Mouse (Mus musculus): ENCODE data around the gene L1cam. TPM values are rescaled to one million over a fixed set of nuclear protein-coding genes. Genes with fewer than 3 reads are reported as not detected.

L1cam gene
- 0.58 and 0.73 TPM in 2 replicates for polyA plus RNA-seq (2016; fragmentation: Nextera tagmentation; extraction: Ambion mirVana)

GRCm38 (mm10) chrX:73895719-73896118 lies at the start of gene L1cam:
L1cam (minus strand) TSS chrX:73896105.
- no peaks in the 10 kb centered on the region for H3K4me1 ChIP-seq (replicated peaks)
- no peak within 1 kb of the TSS for H3K4me3 ChIP-seq
- ATAC-seq (ENCODE audit: insufficient number of reproducible peaks, low FRiP score): no peak
- H3K9ac ChIP-seq: no peak within 1 kb of the TSS
- 17% methylated on average over 2 of the region's 2 CpGs for WGBS
- H3K27me3 ChIP-seq (replicated peaks): peaks cover 22% of the 10 kb centered on the region
- H3K36me3 ChIP-seq: no peaks in the 10 kb centered on the region
- H3K4me2 ChIP-seq: no peak within 1 kb of the TSS
- no peak within 1 kb of the TSS for H3K27ac ChIP-seq (ENCODE audit: poor library complexity, severe bottlenecking)
- H3K9me3 ChIP-seq (replicated peaks): no peaks in the 10 kb centered on the region

- Histone ChIP-seq H3K36me3 (peaks cover 56% of the 10 kb centered on the region), H3K4me1 (replicated peaks) (0 out of 2 replicates have a peak, but pooled peaks cover 11% of the 10 kb centered on the region), H3K27ac (ENCODE audit: poor library complexity, severe bottlenecking) (no peak overlapping the region), H3K4me3 (no peak overlapping the region), H3K4me2 (no peak overlapping the region), H3K9ac (no peak overlapping the region), H3K9me3 (replicated peaks) (no peaks in the 10 kb centered on the region), H3K27me3 (replicated peaks) (no peaks in the 10 kb centered on the region)
- no peak for ATAC-seq (ENCODE audit: insufficient number of reproducible peaks, low FRiP score)
- WGBS: 77% methylated on average over 2 of the region's 2 CpGs
Measured at GRCm38 (mm10) chrX:73942294-73942693, 46.4 kb upstream of the L1cam start.

- Histone ChIP-seq H3K27ac (ENCODE audit: poor library complexity, severe bottlenecking) (no peak overlapping the region), H3K4me2 (no peak overlapping the region), H3K9ac (no peak overlapping the region), H3K4me3 (no peak overlapping the region), H3K4me1 (replicated peaks) (0 out of 2 replicates have a peak, but pooled peaks cover 11% of the 10 kb centered on the region), H3K36me3 (peaks cover 52% of the 10 kb centered on the region), H3K9me3 (replicated peaks) (no peaks in the 10 kb centered on the region), H3K27me3 (replicated peaks) (no peaks in the 10 kb centered on the region)
- 27% methylated on average over 2 of the region's 2 CpGs for WGBS
- no peak for ATAC-seq (ENCODE audit: insufficient number of reproducible peaks, low FRiP score)
Measured at GRCm38 (mm10) chrX:73941860-73942259, 46.0 kb upstream of the L1cam start.

GRCm38 (mm10) chrX:73931871-73932270 lies 36.0 kb upstream of the L1cam start:
- ATAC-seq (ENCODE audit: insufficient number of reproducible peaks, low FRiP score): no peak
- H3K4me1 ChIP-seq (replicated peaks): no peaks in the 10 kb centered on the region
- no peaks in the 10 kb centered on the region for H3K27me3 ChIP-seq (replicated peaks)
- H3K4me2 ChIP-seq: no peak overlapping the region
- H3K27ac ChIP-seq (ENCODE audit: poor library complexity, severe bottlenecking): no peak overlapping the region
- H3K9me3 ChIP-seq (replicated peaks): no peaks in the 10 kb centered on the region
- no peak overlapping the region for H3K4me3 ChIP-seq
- no peak overlapping the region for H3K9ac ChIP-seq
- WGBS: 67% methylated on average over 2 of the region's 2 CpGs
- 0 out of 2 replicates have a peak, but pooled peaks cover 8% of the 10 kb centered on the region for H3K36me3 ChIP-seq

GRCm38 (mm10) chrX:73930402-73931062 lies 34.6 kb upstream of the L1cam start, which contains the start of gene Renbp:
Renbp (minus strand) TSS chrX:73930850.
- H3K36me3 ChIP-seq: peaks cover 16% of the 10 kb centered on the region; the same call in 1 of the 2 replicates
- H3K9me3 ChIP-seq (replicated peaks): no peaks in the 10 kb centered on the region
- H3K9ac ChIP-seq: peak within 1 kb of the TSS; percentile 51
- peak within 1 kb of the TSS; percentile 50 for H3K4me3 ChIP-seq
- H3K4me2 ChIP-seq: peak within 1 kb of the TSS; percentile 65
- no peaks in the 10 kb centered on the region for H3K27me3 ChIP-seq (replicated peaks)
- H3K4me1 ChIP-seq (replicated peaks): no peaks in the 10 kb centered on the region
- H3K27ac ChIP-seq (ENCODE audit: poor library complexity, severe bottlenecking): no peak within 1 kb of the TSS
- WGBS: 30% methylated on average over 17 of the region's 17 CpGs
- peak; percentile 95 for ATAC-seq (ENCODE audit: insufficient number of reproducible peaks, low FRiP score)

GRCm38 (mm10) chrX:73922550-73922882 lies 26.6 kb upstream of the L1cam start:
- Histone ChIP-seq H3K27ac (ENCODE audit: poor library complexity, severe bottlenecking) (peak overlapping the region; percentile 45; the same call in 1 of the 2 replicates), H3K4me3 (peak overlapping the region; percentile 63), H3K9me3 (replicated peaks) (no peaks in the 10 kb centered on the region), H3K27me3 (replicated peaks) (no peaks in the 10 kb centered on the region), H3K4me2 (peak overlapping the region; percentile 76), H3K4me1 (replicated peaks) (no peaks in the 10 kb centered on the region), H3K36me3 (peaks cover 32% of the 10 kb centered on the region), H3K9ac (peak overlapping the region; percentile 67; the same call in 1 of the 2 replicates)
- WGBS: 69% methylated on average over 8 of the region's 8 CpGs
- ATAC-seq (ENCODE audit: insufficient number of reproducible peaks, low FRiP score): no peak

GRCm38 (mm10) chrX:73921823-73922549 lies 26.1 kb upstream of the L1cam start, which contains the start of the genes Arhgap4 and Naa10:
Arhgap4 (minus strand) TSS chrX:73921870.
Naa10 (minus strand) TSS chrX:73921944.
- WGBS: 14% methylated on average over 43 of the region's 43 CpGs
- ATAC-seq (ENCODE audit: insufficient number of reproducible peaks, low FRiP score): peak; percentile 94
- peak within 1 kb of the TSS; percentile 76 for H3K4me2 ChIP-seq

GRCm38 (mm10) chrX:73921285-73921822 lies 25.4 kb upstream of the L1cam start:
- peak overlapping the region; percentile 84 for H3K27ac ChIP-seq (ENCODE audit: poor library complexity, severe bottlenecking)
- WGBS: 15% methylated on average over 34 of the region's 34 CpGs

More at GRCm38 (mm10) chrX:73921823-73922549, 26.1 kb upstream of the L1cam start, which contains the start of the genes Arhgap4 and Naa10:
- Histone ChIP-seq H3K9me3 (replicated peaks) (no peaks in the 10 kb centered on the region), H3K27ac (ENCODE audit: poor library complexity, severe bottlenecking) (peak within 1 kb of the TSS; percentile 84), H3K27me3 (replicated peaks) (no peaks in the 10 kb centered on the region), H3K4me1 (replicated peaks) (no peaks in the 10 kb centered on the region), H3K4me3 (peak within 1 kb of the TSS; percentile 63), H3K9ac (peak within 1 kb of the TSS; percentile 78), H3K36me3 (peaks cover 35% of the 10 kb centered on the region)

GRCm38 (mm10) chrX:73918631-73919030 lies 22.7 kb upstream of the L1cam start:
- Histone ChIP-seq H3K27me3 (replicated peaks) (no peaks in the 10 kb centered on the region), H3K9me3 (replicated peaks) (no peaks in the 10 kb centered on the region), H3K4me3 (no peak overlapping the region), H3K4me1 (replicated peaks) (no peaks in the 10 kb centered on the region), H3K36me3 (peaks cover 27% of the 10 kb centered on the region), H3K9ac (no peak overlapping the region), H3K27ac (ENCODE audit: poor library complexity, severe bottlenecking) (no peak overlapping the region), H3K4me2 (no peak overlapping the region)
- WGBS: 82% methylated on average over 5 of the region's 5 CpGs
- no peak for ATAC-seq (ENCODE audit: insufficient number of reproducible peaks, low FRiP score)

More at GRCm38 (mm10) chrX:73921285-73921822, 25.4 kb upstream of the L1cam start:
- ATAC-seq (ENCODE audit: insufficient number of reproducible peaks, low FRiP score): peak; percentile 17; the same call in 1 of the 2 replicates
- peak overlapping the region; percentile 76 for H3K4me2 ChIP-seq
- no peaks in the 10 kb centered on the region for H3K4me1 ChIP-seq (replicated peaks)
- peak overlapping the region; percentile 78 for H3K9ac ChIP-seq
- no peaks in the 10 kb centered on the region for H3K27me3 ChIP-seq (replicated peaks)
- no peaks in the 10 kb centered on the region for H3K9me3 ChIP-seq (replicated peaks)
- peak overlapping the region; percentile 63 for H3K4me3 ChIP-seq
- H3K36me3 ChIP-seq: peaks cover 34% of the 10 kb centered on the region

- Histone ChIP-seq H3K27me3 (replicated peaks) (no peaks in the 10 kb centered on the region), H3K4me3 (no peak overlapping the region), H3K4me2 (no peak overlapping the region), H3K9me3 (replicated peaks) (no peaks in the 10 kb centered on the region), H3K27ac (ENCODE audit: poor library complexity, severe bottlenecking) (no peak overlapping the region), H3K4me1 (replicated peaks) (no peaks in the 10 kb centered on the region), H3K36me3 (peaks cover 27% of the 10 kb centered on the region), H3K9ac (no peak overlapping the region)
- 84% methylated on average over 8 of the region's 8 CpGs for WGBS
- ATAC-seq (ENCODE audit: insufficient number of reproducible peaks, low FRiP score): no peak
Measured at GRCm38 (mm10) chrX:73916945-73917344, 21.0 kb upstream of the L1cam start.

All from heart, embryonic 12.5 days (tissue).